Mouse (Mus musculus) hindbrain, embryonic 12.5 days (tissue): Measurements from ENCODE around the gene Rgr. TPM values are rescaled to one million over a fixed set of nuclear protein-coding genes. Genes with fewer than 3 reads are reported as not detected.
"Not testable (repeated sequence)": the region's sequence is repeated elsewhere in the genome, so short reads cannot be mapped to it uniquely, and the experiment has no call there.

Source experiments
- ATAC-seq: fragments of 200-750 bp; cut with Nextera tagmentation; 2 replicates; pipeline ENCODE4 v1.8.0; 2017; ENCODE audit warnings: moderate TSS enrichment; ENCODE audit not compliant: low FRiP score
- H3K27ac ChIP-seq: fragments of 300-500 bp; sonication (generic); 2 replicates; pipeline ENCODE4 v1.5.1; 2016; ENCODE audit warnings: mild to moderate bottlenecking
- H3K27me3 ChIP-seq: fragments of 300-500 bp; sonication (generic); 2 replicates; pipeline ENCODE4 v1.6.1; 2016; ENCODE audit warnings: mild to moderate bottlenecking
- H3K36me3 ChIP-seq: fragments of 300-500 bp; sonication (generic); 2 replicates; pipeline ENCODE4 v1.6.1; 2016; ENCODE audit warnings: mild to moderate bottlenecking
- H3K4me1 ChIP-seq: fragments of 300-500 bp; sonication (generic); 2 replicates; pipeline ENCODE4 v1.6.1; 2016
- H3K4me2 ChIP-seq: fragments of 300-500 bp; sonication (generic); replicated peaks from 2 replicates; pipeline ENCODE4 v1.6.1; 2016; ENCODE audit warnings: mild to moderate bottlenecking
- H3K4me3 ChIP-seq: fragments of 300-500 bp; sonication (generic); 2 replicates; pipeline ENCODE4 v1.5.1; 2016; ENCODE audit warnings: mild to moderate bottlenecking
- H3K9ac ChIP-seq: fragments of 300-500 bp; sonication (generic); 2 replicates; pipeline ENCODE4 v1.6.1; 2016; ENCODE audit warnings: mild to moderate bottlenecking, moderate library complexity
- H3K9me3 ChIP-seq: fragments of 300-500 bp; sonication (generic); replicated peaks from 2 replicates; pipeline ENCODE4 v1.6.1; 2016; ENCODE audit warnings: mild to moderate bottlenecking
- WGBS: fragments of 180-500 bp; shearing (Covaris S2); methylation state at CpG from one replicate; pipeline ENCODE4 v1.1.7; 2016; 5-methylcytosine and 5-hydroxymethylcytosine counted together
- polyA plus RNA-seq: library from polyadenylated mRNA; unstranded; fragments of >200 nt; fragmentation: Nextera tagmentation; extraction: Ambion mirVana; gene quantifications from 2 replicates; pipeline ENCODE4 v1.2.1, GENCODE M21; 2016

Rgr gene
- polyA plus RNA-seq, 1 experiment from 2014 or later: not detected

- Histone ChIP-seq H3K36me3 (no peaks in the 10 kb centered on the region), H3K4me1 (no peaks in the 10 kb centered on the region), H3K9me3 (no peaks in the 10 kb centered on the region), H3K9ac (no peak overlapping the region), H3K4me3 (no peak overlapping the region), H3K27me3 (no peaks in the 10 kb centered on the region), H3K27ac (no peak overlapping the region), H3K4me2 (no peak overlapping the region)
- 90% methylated on average over 3 of the region's 3 CpGs for WGBS
- ATAC-seq: no peak
Measured at GRCm38 (mm10) chr14:37028555-37028954, 20.2 kb downstream of the Rgr start.

- no peak overlapping the region for H3K27ac ChIP-seq
- 97% methylated on average over 3 of the region's 3 CpGs for WGBS
- no peaks in the 10 kb centered on the region for H3K27me3 ChIP-seq
- no peaks in the 10 kb centered on the region for H3K36me3 ChIP-seq
- no peaks in the 10 kb centered on the region for H3K9me3 ChIP-seq
- no peak overlapping the region for H3K4me2 ChIP-seq
- no peaks in the 10 kb centered on the region for H3K4me1 ChIP-seq
- no peak for ATAC-seq
- no peak overlapping the region for H3K9ac ChIP-seq
- no peak overlapping the region for H3K4me3 ChIP-seq
Measured at GRCm38 (mm10) chr14:37027951-37028350, 20.8 kb downstream of the Rgr start.

- Histone ChIP-seq H3K9me3 (no peaks in the 10 kb centered on the region), H3K4me2 (no peak overlapping the region), H3K4me3 (no peak overlapping the region), H3K4me1 (no peaks in the 10 kb centered on the region), H3K9ac (no peak overlapping the region), H3K27me3 (no peaks in the 10 kb centered on the region), H3K36me3 (no peaks in the 10 kb centered on the region), H3K27ac (no peak overlapping the region)
- no peak for ATAC-seq
- WGBS: 84% methylated on average over 4 of the region's 4 CpGs
Measured at GRCm38 (mm10) chr14:37027248-37027933, 21.4 kb downstream of the Rgr start.

GRCm38 (mm10) chr14:37015894-37016293 is 32.9 kb downstream of the Rgr start:
- WGBS: 30% methylated on average over 5 of the region's 5 CpGs
- no peak for ATAC-seq
- H3K27ac ChIP-seq: no peak overlapping the region
- no peaks in the 10 kb centered on the region; the same call in 1 of the 2 replicates for H3K4me1 ChIP-seq
- H3K4me3 ChIP-seq: no peak overlapping the region
- H3K36me3 ChIP-seq: no peaks in the 10 kb centered on the region
- no peaks in the 10 kb centered on the region for H3K27me3 ChIP-seq
- H3K4me2 ChIP-seq: no peak overlapping the region
- 0 out of 2 replicates have a peak, but pooled peaks cover 7% of the 10 kb centered on the region for H3K9me3 ChIP-seq
- H3K9ac ChIP-seq: no peak overlapping the region

GRCm38 (mm10) chr14:37013644-37014043 is 35.1 kb downstream of the Rgr start:
- Histone ChIP-seq H3K36me3 (no peaks in the 10 kb centered on the region), H3K4me2 (no peak overlapping the region), H3K4me3 (no peak overlapping the region), H3K4me1 (no peaks in the 10 kb centered on the region; the same call in 1 of the 2 replicates), H3K9me3 (0 out of 2 replicates have a peak, but pooled peaks cover 7% of the 10 kb centered on the region), H3K9ac (no peak overlapping the region), H3K27ac (no peak overlapping the region), H3K27me3 (no peaks in the 10 kb centered on the region)
- WGBS: 56% methylated on average over 3 of the region's 3 CpGs
- no peak; the same call in 1 of the 2 replicates for ATAC-seq

GRCm38 (mm10) chr14:37009686-37010085 is 39.1 kb downstream of the Rgr start:
- Histone ChIP-seq H3K9me3 (no peaks in the 10 kb centered on the region), H3K4me2 (no peak overlapping the region), H3K9ac (no peak overlapping the region), H3K27ac (no peak overlapping the region), H3K4me1 (no peaks in the 10 kb centered on the region; the same call in 1 of the 2 replicates), H3K36me3 (no peaks in the 10 kb centered on the region), H3K27me3 (no peaks in the 10 kb centered on the region), H3K4me3 (no peak overlapping the region)
- no peak for ATAC-seq
- 93% methylated on average over 2 of the region's 2 CpGs for WGBS

GRCm38 (mm10) chr14:37006489-37006888 is 42.3 kb downstream of the Rgr start:
- Histone ChIP-seq H3K27ac (no peak overlapping the region), H3K4me3 (no peak overlapping the region), H3K9ac (no peak overlapping the region), H3K27me3 (no peaks in the 10 kb centered on the region), H3K9me3 (no peaks in the 10 kb centered on the region), H3K4me1 (no peaks in the 10 kb centered on the region), H3K4me2 (no peak overlapping the region), H3K36me3 (no peaks in the 10 kb centered on the region)
- no peak for ATAC-seq
- 71% methylated on average over 8 of the region's 8 CpGs for WGBS

- Histone ChIP-seq H3K9me3 (no peaks in the 10 kb centered on the region), H3K27ac (no peak overlapping the region), H3K4me1 (no peaks in the 10 kb centered on the region), H3K4me3 (no peak overlapping the region), H3K9ac (no peak overlapping the region), H3K27me3 (no peaks in the 10 kb centered on the region), H3K4me2 (no peak overlapping the region), H3K36me3 (no peaks in the 10 kb centered on the region)
- 22% methylated on average over 3 of the region's 3 CpGs for WGBS
- no peak; the same call in 1 of the 2 replicates for ATAC-seq
Measured at GRCm38 (mm10) chr14:37005865-37006264, 42.9 kb downstream of the Rgr start.

- WGBS: 84% methylated on average over 8 of the region's 8 CpGs
Measured at GRCm38 (mm10) chr14:37003431-37004095, 45.2 kb downstream of the Rgr start.

GRCm38 (mm10) chr14:37002852-37003251 is 45.9 kb downstream of the Rgr start:
- 49% methylated on average over 2 of the region's 2 CpGs for whole genome bisulfite sequencing
- no peaks in the 10 kb centered on the region for H3K9me3 ChIP-seq
- H3K36me3 ChIP-seq: no peaks in the 10 kb centered on the region
- H3K4me3 ChIP-seq: no peak overlapping the region
- H3K27me3 ChIP-seq: no peaks in the 10 kb centered on the region
- ATAC-seq: no peak
- no peak overlapping the region for H3K9ac ChIP-seq
- H3K4me1 ChIP-seq: no peaks in the 10 kb centered on the region
- H3K4me2 ChIP-seq: no peak overlapping the region
- H3K27ac ChIP-seq: no peak overlapping the region

More at GRCm38 (mm10) chr14:37003431-37004095, 45.2 kb downstream of the Rgr start:
- Histone ChIP-seq H3K9me3 (no peaks in the 10 kb centered on the region), H3K9ac (no peak overlapping the region), H3K27ac (no peak overlapping the region), H3K4me3 (no peak overlapping the region), H3K4me1 (no peaks in the 10 kb centered on the region), H3K27me3 (no peaks in the 10 kb centered on the region), H3K4me2 (no peak overlapping the region), H3K36me3 (no peaks in the 10 kb centered on the region)
- no peak for ATAC-seq

GRCm38 (mm10) chr14:37000780-37001179 is 48.0 kb downstream of the Rgr start:
- H3K27me3 ChIP-seq, H3K9me3 ChIP-seq, H3K27ac ChIP-seq, H3K4me1 ChIP-seq, H3K4me3 ChIP-seq, H3K4me2 ChIP-seq, H3K9ac ChIP-seq, H3K36me3 ChIP-seq, ATAC-seq: not testable (repeated sequence)
- 81% methylated on average over 6 of the region's 6 CpGs for WGBS

- Histone ChIP-seq H3K4me1 (no peaks in the 10 kb centered on the region), H3K27ac (no peak overlapping the region), H3K9me3 (no peaks in the 10 kb centered on the region), H3K4me3 (no peak overlapping the region), H3K27me3 (no peaks in the 10 kb centered on the region), H3K9ac (no peak overlapping the region), H3K36me3 (no peaks in the 10 kb centered on the region), H3K4me2 (no peak overlapping the region)
- no peak for ATAC-seq
Measured at GRCm38 (mm10) chr14:36989784-36990183, 59.0 kb downstream of the Rgr start.

- H3K4me3 ChIP-seq: no peak overlapping the region
- no peaks in the 10 kb centered on the region for H3K9me3 ChIP-seq
- 88% methylated on average over 3 of the region's 3 CpGs for whole genome bisulfite sequencing
- no peak for ATAC-seq
- no peaks in the 10 kb centered on the region for H3K4me1 ChIP-seq
- no peak overlapping the region for H3K27ac ChIP-seq
- H3K4me2 ChIP-seq: no peak overlapping the region
- H3K36me3 ChIP-seq: no peaks in the 10 kb centered on the region
- H3K27me3 ChIP-seq: no peaks in the 10 kb centered on the region
- no peak overlapping the region for H3K9ac ChIP-seq
Measured at GRCm38 (mm10) chr14:36985693-36986092, 63.1 kb downstream of the Rgr start.
